Mouse (Mus musculus) gastrocnemius, adult 2 months (tissue): ENCODE data around the gene Slc25a34. TPM values are rescaled to one million over a fixed set of nuclear protein-coding genes. Genes with fewer than 3 reads are reported as not detected.

Experiments
- DNase-seq: peaks from one replicate; pipeline ENCODE4 v3.0.0; 2022
- H3K27ac ChIP-seq: fragments of 200-600 bp; 2 replicates; pipeline ENCODE4 v1.8.1; 2022; ENCODE audit warnings: mild to moderate bottlenecking
- H3K4me3 ChIP-seq: fragments of 200-600 bp; 2 replicates; pipeline ENCODE4 v1.8.1; 2022; ENCODE audit warnings: mild to moderate bottlenecking, moderate library complexity
- CTCF ChIP-seq: fragments of 200-600 bp; IDR thresholded peaks from 2 replicates; pipeline ENCODE4 v1.8.1; 2022; ENCODE audit warnings: antibody characterized with exemption, mild to moderate bottlenecking, moderate library complexity
- intact Hi-C: fragments of 180-260 bp; cut with DNase I; formaldehyde crosslinking; loops from one replicate; pipeline ENCODE4 v1.15.1; 2025
- total RNA-seq, 2 experiments: library from RNA; stranded (reverse); gene quantifications; 2 replicates each; pipeline ENCODE4 v1.2.3; 2021

Slc25a34 gene
- total RNA-seq, 2 experiments from 2014 or later = 10.3 to 26.9 TPM

DNA sequence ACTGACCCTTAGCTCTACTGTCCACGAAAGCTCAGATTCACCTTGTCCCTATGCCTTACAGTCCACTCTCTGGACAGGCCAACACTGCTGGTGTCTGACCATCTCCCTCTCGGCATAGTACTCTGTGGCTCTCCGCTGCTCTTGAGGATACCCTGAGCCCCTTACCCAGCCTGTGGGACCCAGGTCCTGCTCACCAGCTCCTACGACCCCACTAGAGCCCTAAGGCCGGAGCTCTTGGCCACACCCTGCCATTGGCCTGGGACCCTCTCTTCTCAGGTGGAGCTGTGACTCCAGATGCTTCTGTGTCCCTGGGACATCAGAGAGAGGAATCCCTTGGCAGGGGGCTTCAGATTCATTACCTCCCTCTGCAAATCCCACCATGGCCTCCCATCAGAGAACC is 18.2 kb downstream of the Slc25a34 start:
- Histone ChIP-seq H3K27ac (peak overlapping the region; percentile 35), H3K4me3 (peak overlapping the region; percentile 7; the same call in 1 of the 2 replicates)
- DNase-seq = no peak
- intact Hi-C loops = no loop called here
- no peak for TF ChIP-seq CTCF

- intact Hi-C loops = no loop called here
- Histone ChIP-seq H3K4me3 (no peak overlapping the region), H3K27ac (no peak overlapping the region)
- DNase-seq = no peak
- TF ChIP-seq CTCF = no peak
These were observed 19.1 kb downstream of the Slc25a34 start for GRCm38 (mm10) chr4:141604493-141604892.

DNA sequence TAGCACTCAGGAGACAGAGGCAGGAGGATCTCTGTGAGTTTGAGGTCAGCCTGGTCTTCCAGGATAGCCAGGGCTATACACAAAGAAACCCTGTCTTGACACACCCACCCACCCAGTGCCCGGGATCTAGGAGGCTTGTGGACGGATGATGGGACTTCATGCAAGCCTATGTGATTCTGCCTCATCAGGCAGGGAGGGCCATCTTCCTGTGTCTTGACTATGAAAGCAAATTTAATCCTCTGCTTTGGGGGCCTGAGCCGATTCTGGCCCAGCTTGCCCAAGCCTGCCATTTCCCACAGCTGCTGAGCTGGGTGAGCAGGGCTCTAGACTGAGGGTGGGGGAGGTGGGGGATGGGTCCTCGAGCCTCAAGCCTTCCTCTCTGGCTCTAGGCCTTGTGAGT is 19.7 kb downstream of the Slc25a34 start:
- no peak for DNase-seq
- intact Hi-C loops = no loop called here
- no peak overlapping the region for H3K4me3 ChIP-seq
- TF ChIP-seq CTCF = no peak
- no peak overlapping the region for H3K27ac ChIP-seq

- 0 out of 2 replicates have a peak overlapping the region, but pooled peaks have one; percentile 6 for H3K27ac ChIP-seq
- TF ChIP-seq CTCF = no peak
- intact Hi-C loops = no loop called here
- H3K4me3 ChIP-seq = no peak overlapping the region
- DNase-seq = no peak
These were observed 20.9 kb downstream of the Slc25a34 start for GRCm38 (mm10) chr4:141602523-141603223.

GRCm38 (mm10) chr4:141601148-141601862 is 22.3 kb downstream of the Slc25a34 start:
- no peak for DNase-seq
- intact Hi-C loops = no loop called here
- Histone ChIP-seq H3K4me3 (no peak overlapping the region), H3K27ac (no peak overlapping the region)
- TF ChIP-seq CTCF = no peak

GRCm38 (mm10) chr4:141600364-141600763 is 23.3 kb downstream of the Slc25a34 start:
- DNase-seq = no peak
- H3K27ac ChIP-seq = no peak overlapping the region
- H3K4me3 ChIP-seq = no peak overlapping the region
- intact Hi-C loops = no loop called here
- no peak for TF ChIP-seq CTCF

- peak; percentile 30 for DNase-seq
- peak overlapping the region; percentile 62 for H3K27ac ChIP-seq
- intact Hi-C loops = no loop called here
These were observed 24.1 kb downstream of the Slc25a34 start for GRCm38 (mm10) chr4:141599251-141600141.

DNA sequence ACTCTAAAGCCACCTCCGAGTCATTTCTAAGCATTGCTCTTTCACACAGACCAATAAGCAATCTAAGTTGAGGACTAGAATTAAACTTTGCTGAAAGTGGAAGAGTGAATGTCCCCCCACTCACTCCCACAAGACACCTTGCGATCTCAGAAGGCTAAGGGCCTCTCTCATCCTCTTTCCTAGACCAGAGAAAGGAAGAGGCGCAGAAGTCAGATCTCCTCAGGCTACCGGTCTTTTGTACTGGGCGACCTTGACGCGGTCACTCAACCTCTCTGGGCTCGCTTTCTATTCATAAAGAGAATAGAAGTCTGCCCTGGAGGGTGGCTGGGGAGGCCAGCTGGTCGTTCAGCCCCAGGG is 24.7 kb downstream of the Slc25a34 start:
- Histone ChIP-seq H3K27ac (peak overlapping the region; percentile 62), H3K4me3 (peak overlapping the region; percentile 74)
- intact Hi-C loops = no loop called here
- TF ChIP-seq CTCF = no peak
- no peak for DNase-seq

More at GRCm38 (mm10) chr4:141599251-141600141, 24.1 kb downstream of the Slc25a34 start:
- TF ChIP-seq CTCF = no peak
- peak overlapping the region; percentile 74 for H3K4me3 ChIP-seq

GRCm38 (mm10) chr4:141598199-141598893 is 25.3 kb downstream of the Slc25a34 start:
- no peak for TF ChIP-seq CTCF
- no peak for DNase-seq
- intact Hi-C loops = no loop called here
- Histone ChIP-seq H3K4me3 (peak overlapping the region; percentile 74), H3K27ac (peak overlapping the region; percentile 62)

DNA sequence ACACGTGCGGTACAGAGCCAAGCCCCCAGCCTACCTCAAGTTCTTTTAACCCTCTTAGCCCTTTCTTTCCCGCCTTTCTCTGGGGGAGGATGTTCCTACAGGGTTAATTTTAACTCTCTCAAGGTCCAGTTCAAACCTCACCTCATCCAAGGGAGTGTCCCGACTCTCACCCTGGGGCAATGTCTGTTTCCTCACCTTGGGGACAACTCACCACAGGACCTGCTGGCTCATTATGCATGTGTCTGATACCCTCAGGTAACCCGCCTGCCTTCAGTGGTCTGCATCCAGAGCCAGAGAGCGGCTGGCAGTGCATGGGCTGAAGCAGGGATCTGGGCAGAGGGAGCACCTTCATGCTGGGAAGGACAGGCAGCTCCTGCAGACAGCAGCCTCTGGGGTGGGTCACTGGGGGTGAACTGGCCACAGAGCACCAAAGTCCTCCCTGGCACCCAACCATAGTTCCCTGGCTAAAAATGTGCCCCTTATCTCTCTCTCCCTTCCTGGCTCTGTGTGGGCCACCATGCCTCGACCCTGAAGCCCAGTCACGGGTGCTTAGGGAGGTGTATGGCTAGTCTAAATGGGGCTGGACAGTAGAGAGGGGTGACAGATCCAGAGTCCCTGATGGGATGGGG is 26.8 kb downstream of the Slc25a34 start:
- no peak for TF ChIP-seq CTCF
- Histone ChIP-seq H3K27ac (no peak overlapping the region), H3K4me3 (no peak overlapping the region)
- intact Hi-C loops = no loop called here
- no peak for DNase-seq

- TF ChIP-seq CTCF = peak; percentile 34
- Histone ChIP-seq H3K27ac (no peak overlapping the region), H3K4me3 (no peak overlapping the region)
- intact Hi-C loops = no loop called here
- peak; percentile 39 for DNase-seq
These were observed 27.9 kb downstream of the Slc25a34 start for GRCm38 (mm10) chr4:141595605-141596268.
